Comparison of ENCODE assay signal across 14 mouse cellular contexts in the genomic region with DNA sequence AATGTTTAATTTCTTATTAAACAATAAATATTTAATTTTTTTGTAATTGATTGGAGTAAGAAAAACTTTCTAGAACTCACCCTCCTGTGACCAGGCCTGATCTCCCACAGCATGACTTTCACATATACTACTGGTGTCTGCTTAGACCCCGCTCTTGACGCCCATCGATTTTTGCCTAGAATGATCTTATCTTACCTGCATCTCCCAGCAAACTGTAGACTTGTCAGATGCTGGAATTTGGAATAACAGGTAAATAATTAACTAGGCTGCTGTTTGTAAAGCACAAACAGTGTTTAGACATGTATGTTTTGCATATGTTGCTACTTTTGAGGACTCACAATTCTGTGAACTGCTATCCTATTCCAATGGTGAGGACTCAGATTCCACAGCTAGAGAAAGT. TPM values are rescaled to one million over a fixed set of nuclear protein-coding genes. Genes with fewer than 3 reads are reported as not detected.
"Had no signal": no experiment of that assay in that cellular context is flagged by ENCODE, and none has a peak within 500 bp of the region (broad histone marks: within the 10 kb centered on the region; RNA-seq: fewer than 3 reads in every experiment).

No protein-coding gene starts in this region.

- H3K27ac ChIP-seq: kidney, postnatal 0 days; limb, embryonic 12.5 days; limb, embryonic 15.5 days; macrophage had no signal

- DNase-seq: kidney, adult 2 months; kidney, postnatal 36 days; layer of hippocampus, postnatal 36 days; left cerebral cortex, postnatal 4 days; lung, embryonic 14.5 days; midbrain, embryonic 14.5 days; thymus, adult 18-20 months; thymus, postnatal 36 days had no signal

- ATAC-seq: intestine, postnatal 0 days; lung, postnatal 0 days had no signal

- H3K4me1 ChIP-seq: limb, embryonic 12.5 days; limb, embryonic 15.5 days had no signal

- H3K4me3 ChIP-seq: limb, embryonic 12.5 days; limb, embryonic 15.5 days had no signal

- H3K36me3 ChIP-seq: limb, embryonic 12.5 days; limb, embryonic 15.5 days had no signal

- H3K9ac ChIP-seq: limb, embryonic 12.5 days; limb, embryonic 15.5 days; lung, embryonic 14.5 days had no signal

- H3K27me3 ChIP-seq: limb, embryonic 12.5 days; limb, embryonic 15.5 days had no signal

- H3K4me2 ChIP-seq: limb, embryonic 12.5 days; limb, embryonic 15.5 days; lung, embryonic 14.5 days had no signal

- H3K9me3 ChIP-seq: limb, embryonic 12.5 days; limb, embryonic 15.5 days had no signal

RNA-seq across cellular contexts. Expression of a gene that starts 32.3 kb away (rescaled TPM):
- polyA plus RNA-seq: macrophage had no signal
